Mouse (Mus musculus): ENCODE data around the gene Dbi.
A peak's percentile ranks its signal among the peaks of the same experiment; 100 is the strongest.

Dbi gene

GRCm38 (mm10) chr1:120085696-120086095, 35.2 kb downstream of the Dbi start:
- no peak for DNase-seq (ENCODE audit: low read depth, low spot score)

GRCm38 (mm10) chr1:120083921-120084517, 36.9 kb downstream of the Dbi start:
- no peak for DNase-seq (ENCODE audit: low read depth, low spot score)

- DNase-seq (ENCODE audit: low read depth, low spot score): peak; percentile 26
Measured at GRCm38 (mm10) chr1:120082957-120083585, 37.8 kb downstream of the Dbi start.

DNA sequence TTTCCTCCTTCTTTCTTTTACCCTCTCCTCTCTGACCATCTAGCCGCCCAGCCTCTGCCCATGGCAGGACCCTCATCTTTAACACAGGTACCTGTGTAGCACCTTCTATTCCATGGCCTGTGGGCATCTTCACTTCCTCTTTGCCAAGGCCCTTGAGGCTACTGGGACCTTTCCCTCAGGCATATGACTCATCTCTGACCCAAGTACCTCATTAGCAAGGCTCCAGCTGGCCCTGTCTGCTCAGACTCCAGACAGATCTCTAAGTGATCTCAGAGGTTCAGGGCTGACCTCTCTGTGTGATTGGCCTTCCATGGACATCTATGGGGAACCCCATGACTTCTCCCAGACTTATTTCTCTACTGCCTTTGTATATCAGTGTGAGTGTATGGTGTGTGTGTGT, 40.2 kb downstream of the Dbi start:
- DNase-seq (ENCODE audit: low read depth, low spot score): no peak

- no peak for DNase-seq (ENCODE audit: low read depth, low spot score)
Measured at GRCm38 (mm10) chr1:120077746-120078410, 43.0 kb downstream of the Dbi start.

- no peak for DNase-seq (ENCODE audit: low read depth, low spot score)
Measured at GRCm38 (mm10) chr1:120075507-120075906, 45.4 kb downstream of the Dbi start.

DNA sequence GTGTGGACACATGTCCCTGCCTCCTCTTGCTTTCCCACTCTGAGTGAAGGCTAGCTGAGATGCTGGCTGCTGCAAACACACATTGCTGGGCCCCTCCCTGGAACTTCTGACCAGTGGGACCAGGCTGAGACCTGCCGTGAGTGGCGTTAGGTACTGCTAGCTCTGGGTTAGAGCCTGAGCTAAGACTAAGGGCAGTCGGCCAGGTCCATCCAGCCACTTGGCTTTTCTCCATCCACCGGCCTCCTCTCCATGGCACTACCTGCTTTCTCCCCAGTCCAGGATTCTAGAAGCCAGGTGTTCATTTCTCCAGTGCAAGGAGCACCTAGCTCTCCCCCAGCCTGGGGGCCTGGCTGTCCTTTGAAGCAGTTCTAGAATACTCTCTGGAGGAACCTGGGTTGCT, 45.9 kb downstream of the Dbi start:
- DNase-seq (ENCODE audit: low read depth, low spot score): peak; percentile 16

DNA sequence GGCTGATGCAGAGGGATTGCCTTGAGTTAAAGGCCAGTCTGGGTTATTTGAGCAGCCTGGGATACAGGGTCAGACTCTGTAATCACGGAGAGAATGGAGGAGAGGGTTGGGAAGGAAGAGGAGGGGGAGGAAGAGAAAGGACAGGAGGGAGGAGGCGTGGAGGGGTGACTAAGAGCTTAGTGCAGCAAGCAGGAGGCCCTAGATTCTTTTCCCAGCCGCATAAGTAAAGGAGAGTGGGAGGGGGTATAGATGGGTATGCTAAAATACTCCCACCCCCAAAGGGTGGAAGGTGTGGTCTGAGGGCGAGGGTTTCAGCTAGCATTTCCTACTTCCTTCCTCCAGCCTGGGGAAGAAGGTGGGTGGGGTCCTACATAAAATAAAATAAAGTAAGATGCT, 46.6 kb downstream of the Dbi start:
- DNase-seq (ENCODE audit: low read depth, low spot score): peak; percentile 61

DNA sequence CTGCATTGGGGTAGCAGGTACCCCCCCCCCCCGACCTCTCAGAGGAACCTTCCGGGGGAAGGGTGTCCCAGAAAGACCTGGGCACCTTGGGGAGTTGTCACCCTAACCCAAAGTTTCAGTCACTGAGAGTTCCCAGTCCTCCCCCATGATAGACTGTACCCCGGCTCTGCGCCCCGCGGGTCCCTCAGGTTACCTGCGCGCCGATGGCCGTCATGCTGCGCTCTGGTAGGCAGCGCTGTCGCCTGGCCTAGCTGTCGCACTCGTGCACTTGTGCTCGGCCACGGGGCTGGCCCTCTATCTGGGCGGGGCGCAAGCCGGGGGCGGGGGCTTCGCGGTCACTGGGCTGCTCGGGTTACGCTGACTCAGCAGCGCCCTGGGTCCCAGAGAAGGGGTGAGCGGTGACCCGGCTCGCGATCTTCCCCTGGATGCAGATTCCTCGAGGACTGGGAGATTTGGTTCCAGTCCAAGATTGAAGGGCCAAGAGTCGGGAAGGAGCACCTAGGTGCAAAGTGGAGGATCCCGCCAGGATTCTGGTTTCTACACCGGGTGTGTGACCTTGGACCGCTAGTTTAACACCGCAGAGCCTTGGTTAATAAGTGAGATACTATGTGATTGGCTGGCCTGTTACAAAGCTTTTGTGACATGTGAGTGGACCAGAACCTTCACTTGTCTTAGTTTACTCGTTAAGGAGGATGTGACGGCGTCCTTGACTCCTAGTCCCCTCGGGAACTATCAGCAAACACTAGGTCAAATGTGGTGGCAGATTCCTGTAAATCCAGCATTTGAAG, 47.2 kb downstream of the Dbi start, which contains the start of gene Tmem37:
Tmem37 (minus strand) TSS at position 556 of the 788 bp plus-strand sequence.
- DNase-seq (ENCODE audit: low read depth, low spot score): peak; percentile 23

DNA sequence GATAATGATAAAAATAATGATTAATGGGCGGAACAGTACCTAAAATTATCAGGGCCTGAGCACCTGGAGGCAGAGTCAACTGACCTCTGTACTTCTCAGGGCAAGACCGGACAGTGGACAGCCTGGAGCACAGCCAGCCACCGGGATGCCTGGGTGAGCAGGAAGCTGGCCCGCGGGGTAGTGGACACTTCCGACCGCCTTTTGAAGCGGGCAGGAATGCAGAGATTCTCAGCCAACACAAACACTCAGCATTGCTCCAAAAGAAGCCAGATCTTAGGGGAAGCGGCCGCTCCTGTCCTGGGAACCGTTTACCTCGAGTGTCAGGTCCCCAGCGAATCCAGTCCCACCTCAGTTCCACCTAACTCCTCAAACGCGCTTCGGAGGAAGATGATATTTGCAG, 48.0 kb downstream of the Dbi start:
- peak; percentile 28 for DNase-seq (ENCODE audit: low read depth, low spot score)

- DNase-seq (ENCODE audit: low read depth, low spot score): no peak
Measured at GRCm38 (mm10) chr1:120071133-120071532, 49.7 kb downstream of the Dbi start.

- no peak for DNase-seq (ENCODE audit: low read depth, low spot score)
Measured at GRCm38 (mm10) chr1:120070168-120070567, 50.7 kb downstream of the Dbi start.

DNA sequence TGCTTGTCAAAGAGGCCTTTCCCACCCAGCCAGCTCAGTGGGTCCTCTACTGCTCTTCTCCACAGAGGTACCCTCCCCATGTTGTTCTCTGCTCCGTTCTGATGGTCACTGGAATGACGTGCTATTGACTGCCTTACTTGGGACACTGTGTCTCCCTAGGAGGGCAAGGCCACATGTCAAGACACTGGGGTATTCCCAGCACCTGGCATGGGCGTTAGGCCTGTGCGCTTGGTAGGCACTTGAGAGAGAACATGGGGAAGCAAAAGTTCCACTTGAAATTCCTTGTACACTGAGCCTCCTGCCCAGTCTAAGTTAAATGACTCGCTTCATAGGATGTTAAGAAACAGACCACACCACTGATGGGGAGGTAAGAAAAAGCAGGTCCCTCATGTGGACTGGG, 51.8 kb downstream of the Dbi start:
- DNase-seq (ENCODE audit: low read depth, low spot score): no peak

DNA sequence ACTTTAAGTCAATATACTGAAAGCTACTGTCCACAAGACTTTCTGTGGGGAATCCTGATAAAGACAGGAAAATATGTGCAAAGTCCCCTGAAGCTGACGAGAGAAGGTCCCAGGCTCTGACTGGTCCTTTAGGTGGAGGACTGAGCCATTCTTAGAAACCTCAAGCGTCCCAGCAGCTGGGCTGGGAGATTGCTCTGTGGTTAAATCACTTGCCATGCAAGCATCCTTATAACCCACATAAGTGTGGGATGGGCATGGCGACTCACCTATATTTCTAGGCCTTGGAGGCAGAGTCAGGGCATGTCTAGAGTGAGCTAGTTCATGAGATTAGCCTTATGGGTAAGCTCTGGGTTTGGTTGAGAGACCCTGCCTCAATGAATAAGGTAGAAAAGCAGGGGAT, 54.3 kb downstream of the Dbi start:
- DNase-seq (ENCODE audit: low read depth, low spot score): no peak

DNA sequence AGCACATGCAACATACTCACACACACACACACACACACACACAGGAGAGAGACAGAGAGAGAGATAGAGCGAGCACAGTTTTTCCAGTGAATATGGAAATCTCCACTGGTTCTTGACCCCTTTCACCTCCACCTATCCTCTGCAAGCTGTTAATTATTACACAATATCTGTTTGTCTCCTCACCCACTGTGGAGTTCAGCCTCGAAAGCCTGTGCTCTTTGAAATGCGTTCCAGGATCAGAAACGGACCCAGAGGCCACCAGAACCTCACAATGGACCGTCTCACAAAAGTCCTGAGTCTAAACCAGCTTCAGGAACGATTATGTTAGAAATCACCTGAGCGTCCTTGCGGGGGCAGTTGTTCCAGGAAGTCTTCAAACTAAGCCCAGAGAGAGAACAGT, 54.7 kb downstream of the Dbi start:
- DNase-seq (ENCODE audit: low read depth, low spot score): no peak

GRCm38 (mm10) chr1:120064036-120064682, 56.7 kb downstream of the Dbi start:
- no peak for DNase-seq (ENCODE audit: low read depth, low spot score)
